In genomic region chrX:150593266-150594035, GRCm38 (mm10) we compare ENCODE assay signal across 18 mouse cellular contexts. TPM values are rescaled to one million over a fixed set of nuclear protein-coding genes. Genes with fewer than 3 reads are reported as not detected.
DNase-seq lines count a peak whose midpoint lies in the region.
"Had no signal": no experiment of that assay in that cellular context is flagged by ENCODE, and none has a peak within 500 bp of the region (broad histone marks: within the 10 kb centered on the region; RNA-seq: fewer than 3 reads in every experiment).

No protein-coding gene starts in this region.

- intact Hi-C loops in heart, postnatal 25 days (cut with DNase I), result no loop called here

- DNase-seq in adrenal gland, adult (ENCODE audit: inconsistent age in 2 of 2, low spot score in 1 of 2), result peak; percentile 23 to 68
- DNase-seq in adrenal gland, adult 18-20 months (ENCODE audit: low spot score in 2 of 2), result no peak
- peak; percentile 93 for DNase-seq in heart, adult 11 months
- no peak for DNase-seq in heart, postnatal 25 days (ENCODE audit: low spot score)
- DNase-seq in kidney, adult 11 months, result peak; percentile 17
- no peak for DNase-seq in kidney, postnatal 36 days
- DNase-seq in adrenal gland, postnatal 36 days, result peak; percentile 27 to 37
- DNase-seq in urinary bladder, postnatal 25 days (ENCODE audit: low spot score), result no peak
- DNase-seq: cerebellum, adult 11-12 months; cerebellum, postnatal 14 days; forebrain, postnatal 0 days; left cerebral cortex, postnatal 4 days; lung, adult 2 months; lung, postnatal 14 days; right cerebral cortex, adult 18-20 months; right cerebral cortex, postnatal 4 days; thymus, postnatal 25 days had no signal

RNA-seq across cellular contexts. Expression of gene Apex2, which starts 3.8 kb away (rescaled TPM):
- 10 to 100 TPM; 11.8 to 13.6 TPM for total RNA-seq in adrenal gland, adult 18-20 months (2021)
- total RNA-seq in heart, postnatal 25 days (2021), result 1 to 10 TPM; 4.7 to 6.5 TPM
- 10 to 100 TPM; 11.9 to 15.9 TPM for total RNA-seq in adrenal gland, postnatal 36 days (2021)

RNA-seq across cellular contexts. Expression of gene Pfkfb1, which starts 5.4 kb away (rescaled TPM):
- total RNA-seq in adrenal gland, adult 18-20 months (2021), result 10 to 100 TPM in 1 of 2 experiments, 1 to 10 TPM in 1; 8.9 to 10.6 TPM
- total RNA-seq in heart, postnatal 25 days (2021), result 1 to 10 TPM; 3.9 to 5.6 TPM
- total RNA-seq in adrenal gland, postnatal 36 days (2021), result 10 to 100 TPM in 1 of 2 experiments, 1 to 10 TPM in 1; 9.7 to 11.4 TPM

RNA-seq across cellular contexts. Expression of gene Alas2, which starts 46.3 kb away (rescaled TPM):
- total RNA-seq in adrenal gland, adult 18-20 months (2021), result 10 to 100 TPM; 23.4 to 73.6 TPM
- total RNA-seq in heart, postnatal 25 days (2021), result 100 to 1,000 TPM; 144 to 293 TPM
- total RNA-seq in adrenal gland, postnatal 36 days (2021), result 10 to 100 TPM; 29.7 to 47.3 TPM
- total RNA-seq: hematopoietic stem cell, adult 5-6 weeks had no signal

Comparison
In these comparisons a context has a peak if more than half of its experiments do, and no peak if none do; other contexts are left out.
1. DNase-seq: peak in adrenal gland, adult (2 of 2), heart, adult 11 months (single experiment), kidney, adult 11 months (single experiment) and adrenal gland, postnatal 36 days (2 of 2); none in adrenal gland, adult 18-20 months (0 of 2), heart, postnatal 25 days (single experiment), kidney, postnatal 36 days (0 of 2) and urinary bladder, postnatal 25 days (single experiment).